Mouse (Mus musculus) hindbrain, embryonic 16.5 days (tissue): ENCODE data around the gene Hist1h2bf. TPM values are rescaled to one million over a fixed set of nuclear protein-coding genes. Genes with fewer than 3 reads are reported as not detected.
A peak's percentile ranks its signal among the peaks of the same experiment; 100 is the strongest.
"Not testable (repeated sequence)": the region's sequence is repeated elsewhere in the genome, so short reads cannot be mapped to it uniquely, and the experiment has no call there.

Source experiments
- ATAC-seq: fragments of 200-750 bp; cut with Nextera tagmentation; 2 replicates; pipeline ENCODE4 v1.8.0; 2017; ENCODE audit warnings: moderate TSS enrichment, moderate library complexity
- H3K27ac ChIP-seq: fragments of 300-500 bp; sonication (generic); 2 replicates; pipeline ENCODE4 v1.5.1; 2014; ENCODE audit warnings: low read depth, mild to moderate bottlenecking, control low read depth, low read length, moderate library complexity
- H3K27me3 ChIP-seq: fragments of 300-500 bp; sonication (generic); replicated peaks from 2 replicates; pipeline ENCODE4 v1.6.1; 2014; ENCODE audit warnings: low read length; ENCODE audit not compliant: control insufficient read depth, insufficient read depth
- H3K36me3 ChIP-seq: fragments of 300-500 bp; sonication (generic); 2 replicates; pipeline ENCODE4 v1.6.1; 2014; ENCODE audit warnings: mild to moderate bottlenecking, low read length, moderate library complexity, mixed read lengths; ENCODE audit not compliant: control insufficient read depth, insufficient read depth
- H3K4me1 ChIP-seq: fragments of 300-500 bp; sonication (generic); 2 replicates; pipeline ENCODE4 v1.6.1; 2014; ENCODE audit warnings: low read depth, low read length; ENCODE audit not compliant: control insufficient read depth, insufficient read depth
- H3K4me2 ChIP-seq: fragments of 300-500 bp; sonication (generic); 2 replicates; pipeline ENCODE4 v1.6.1; 2014; ENCODE audit warnings: mild to moderate bottlenecking, low read length, control low read depth, moderate library complexity
- H3K4me3 ChIP-seq: fragments of 300-500 bp; sonication (generic); 2 replicates; pipeline ENCODE4 v1.5.1; 2014; ENCODE audit warnings: mild to moderate bottlenecking, low read length, control low read depth, moderate library complexity
- H3K9ac ChIP-seq: fragments of 300-500 bp; sonication (generic); 2 replicates; pipeline ENCODE4 v1.6.1; 2014; ENCODE audit warnings: low read depth, mild to moderate bottlenecking, control low read depth, low read length, moderate library complexity
- H3K9me3 ChIP-seq: fragments of 300-500 bp; sonication (generic); 2 replicates; pipeline ENCODE4 v1.6.1; 2014; ENCODE audit warnings: mild to moderate bottlenecking, low read length, moderate library complexity; ENCODE audit not compliant: control insufficient read depth
- WGBS: fragments of 180-500 bp; shearing (Covaris S2); extraction: QIAGEN DNeasy Blood & Tissue Kit; methylation state at CpG from one replicate; pipeline ENCODE4 v1.1.7; 2014; 5-methylcytosine and 5-hydroxymethylcytosine counted together
- polyA plus RNA-seq: library from polyadenylated mRNA; unstranded; fragments of >200 nt; fragmentation: Nextera tagmentation; extraction: Ambion mirVana; gene quantifications from 2 replicates; pipeline ENCODE4 v1.2.1, GENCODE M21; 2015

The Hist1h2bf gene
- polyA plus RNA-seq, 1 experiment from 2014 or later = 0.44 TPM

DNA sequence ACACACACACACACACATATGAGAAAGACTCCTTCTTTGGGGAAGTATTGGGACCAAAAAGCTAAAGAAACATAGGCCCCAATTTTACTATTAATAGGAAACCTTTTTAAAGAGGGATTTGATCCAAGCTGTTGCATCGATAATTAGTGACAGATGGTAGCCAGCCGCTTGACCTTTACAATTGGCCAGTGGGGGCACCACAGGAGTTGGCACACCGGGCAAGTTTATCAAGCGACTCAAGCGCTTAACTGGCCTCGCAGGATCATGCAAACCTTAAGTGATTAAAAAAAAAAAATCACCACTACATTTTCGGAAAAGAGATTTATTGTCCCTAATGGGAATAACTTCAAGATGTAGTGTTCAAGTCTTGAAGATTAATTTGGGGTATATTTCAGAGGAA lies 18.6 kb upstream of the Hist1h2bf start:
- no peak overlapping the region for H3K4me2 ChIP-seq
- no peak overlapping the region for H3K27ac ChIP-seq
- H3K9ac ChIP-seq = no peak overlapping the region
- WGBS = 81% methylated on average over 7 of the region's 7 CpGs
- no peak overlapping the region for H3K4me3 ChIP-seq
- no peaks in the 10 kb centered on the region for H3K4me1 ChIP-seq
- H3K9me3 ChIP-seq = no peaks in the 10 kb centered on the region
- ATAC-seq = no peak
- no peaks in the 10 kb centered on the region for H3K27me3 ChIP-seq
- H3K36me3 ChIP-seq = no peaks in the 10 kb centered on the region

DNA sequence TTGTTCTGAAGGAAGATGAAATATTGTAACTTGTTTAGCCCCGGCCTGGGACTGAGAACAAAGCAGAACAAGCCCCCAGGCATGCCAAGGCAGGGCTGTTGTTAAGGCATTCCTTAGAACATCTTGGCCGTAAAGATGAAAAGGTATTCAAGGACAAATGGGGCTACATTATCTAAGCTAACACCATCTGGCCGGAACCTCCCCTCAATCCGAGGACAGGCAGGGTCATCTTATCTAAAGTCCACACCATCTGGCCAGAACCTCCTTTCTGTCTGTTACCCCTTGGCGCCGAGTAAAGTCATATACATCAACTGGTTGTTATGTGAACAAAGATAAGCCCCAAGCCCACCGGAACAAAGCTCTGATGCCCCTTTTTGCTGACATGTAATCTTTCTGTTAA lies 17.9 kb upstream of the Hist1h2bf start:
- H3K9ac ChIP-seq, H3K27ac ChIP-seq, H3K9me3 ChIP-seq, H3K4me3 ChIP-seq, H3K27me3 ChIP-seq, H3K4me1 ChIP-seq, H3K36me3 ChIP-seq, ATAC-seq, H3K4me2 ChIP-seq: not testable (repeated sequence)
- 91% methylated on average over 7 of the region's 7 CpGs for WGBS

GRCm38 (mm10) chr13:23591206-23591605 lies 17.2 kb upstream of the Hist1h2bf start:
- Histone ChIP-seq H3K4me3 (no peak overlapping the region), H3K27me3 (no peaks in the 10 kb centered on the region), H3K27ac (no peak overlapping the region), H3K9ac (no peak overlapping the region), H3K36me3 (no peaks in the 10 kb centered on the region), H3K4me2 (no peak overlapping the region), H3K4me1 (peaks cover 7% of the 10 kb centered on the region), H3K9me3 (no peaks in the 10 kb centered on the region)
- WGBS = 97% methylated on average over 7 of the region's 7 CpGs
- no peak for ATAC-seq

GRCm38 (mm10) chr13:23586940-23587225 lies 12.9 kb upstream of the Hist1h2bf start:
- 2% methylated on average over 1 of the region's 1 CpGs for WGBS

DNA sequence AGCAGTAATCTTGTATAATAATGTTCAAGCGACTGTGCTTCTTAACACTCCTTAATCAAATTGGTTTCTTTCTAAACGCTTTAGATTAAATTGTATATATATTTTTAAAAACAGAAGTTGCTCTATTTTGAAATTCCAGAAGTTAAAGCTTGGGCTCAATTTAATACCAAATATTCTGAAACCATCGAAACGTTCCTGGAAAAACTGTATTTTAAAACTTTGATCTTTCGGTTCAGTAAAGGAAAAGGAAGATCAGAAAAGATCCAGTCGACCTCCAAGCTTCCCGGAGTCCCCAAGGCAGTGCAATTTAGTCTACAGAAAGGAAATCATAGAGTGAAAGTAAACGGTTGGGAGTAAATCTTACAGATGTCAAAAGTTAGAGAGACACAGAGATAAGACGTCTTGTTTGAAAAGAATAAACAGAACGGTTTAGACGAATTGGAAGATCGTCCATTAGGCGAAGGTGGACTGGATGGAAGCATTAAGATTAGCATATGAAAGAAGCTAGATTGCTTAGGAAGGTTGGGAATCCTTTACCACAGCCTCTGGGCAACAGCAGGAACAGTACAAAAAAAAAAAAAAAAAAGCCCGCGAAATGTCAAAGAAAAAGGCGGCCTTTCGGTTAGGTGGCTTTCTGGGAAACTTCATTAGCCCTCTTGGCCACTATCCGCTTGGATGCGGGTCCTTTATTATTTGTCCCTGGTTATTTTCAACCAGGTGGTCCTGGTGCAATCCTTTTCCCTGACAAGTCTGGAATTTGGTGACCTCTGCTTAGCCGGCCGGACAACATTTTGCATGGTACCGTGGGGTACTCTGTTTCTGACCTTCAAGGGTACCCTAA lies 12.3 kb upstream of the Hist1h2bf start:
- 1% methylated on average over 22 of the region's 22 CpGs for WGBS
- H3K9me3 ChIP-seq = no peaks in the 10 kb centered on the region
- H3K27me3 ChIP-seq = no peaks in the 10 kb centered on the region
- no peaks in the 10 kb centered on the region for H3K36me3 ChIP-seq
- ATAC-seq = no peak
- H3K9ac ChIP-seq = peak overlapping the region; percentile 48
- H3K4me3 ChIP-seq = peak overlapping the region; percentile 50
- H3K4me1 ChIP-seq = peaks cover 18% of the 10 kb centered on the region
- H3K27ac ChIP-seq = peak overlapping the region; percentile 75
- H3K4me2 ChIP-seq = peak overlapping the region; percentile 66

More at GRCm38 (mm10) chr13:23586940-23587225, 12.9 kb upstream of the Hist1h2bf start:
- peaks cover 17% of the 10 kb centered on the region for H3K4me1 ChIP-seq
- no peak for ATAC-seq
- no peaks in the 10 kb centered on the region for H3K27me3 ChIP-seq
- no peaks in the 10 kb centered on the region for H3K9me3 ChIP-seq
- H3K4me3 ChIP-seq = peak overlapping the region; percentile 32
- peak overlapping the region; percentile 75 for H3K27ac ChIP-seq
- peak overlapping the region; percentile 48; the same call in 1 of the 2 replicates for H3K9ac ChIP-seq
- H3K4me2 ChIP-seq = peak overlapping the region; percentile 66
- no peaks in the 10 kb centered on the region for H3K36me3 ChIP-seq

GRCm38 (mm10) chr13:23585442-23586098 lies 11.6 kb upstream of the Hist1h2bf start:
- ATAC-seq = peak; percentile 90
- Histone ChIP-seq H3K4me3 (peak overlapping the region; percentile 50), H3K4me2 (peak overlapping the region; percentile 66), H3K9ac (peak overlapping the region; percentile 63), H3K27ac (peak overlapping the region; percentile 75), H3K4me1 (peaks cover 18% of the 10 kb centered on the region)
- not testable (repeated sequence) for H3K27me3 ChIP-seq, H3K36me3 ChIP-seq, H3K9me3 ChIP-seq
- 0% methylated on average over 21 of the region's 36 CpGs for WGBS

- Histone ChIP-seq H3K36me3 (no peaks in the 10 kb centered on the region), H3K9me3 (no peaks in the 10 kb centered on the region), H3K9ac (peak overlapping the region; percentile 63), H3K4me1 (peaks cover 18% of the 10 kb centered on the region), H3K4me3 (peak overlapping the region; percentile 50), H3K27me3 (no peaks in the 10 kb centered on the region), H3K4me2 (peak overlapping the region; percentile 66), H3K27ac (peak overlapping the region; percentile 75)
- no peak for ATAC-seq
- WGBS = under 1% methylated on average over 21 of the region's 21 CpGs
Observed at GRCm38 (mm10) chr13:23585029-23585441, 11.0 kb upstream of the Hist1h2bf start.

DNA sequence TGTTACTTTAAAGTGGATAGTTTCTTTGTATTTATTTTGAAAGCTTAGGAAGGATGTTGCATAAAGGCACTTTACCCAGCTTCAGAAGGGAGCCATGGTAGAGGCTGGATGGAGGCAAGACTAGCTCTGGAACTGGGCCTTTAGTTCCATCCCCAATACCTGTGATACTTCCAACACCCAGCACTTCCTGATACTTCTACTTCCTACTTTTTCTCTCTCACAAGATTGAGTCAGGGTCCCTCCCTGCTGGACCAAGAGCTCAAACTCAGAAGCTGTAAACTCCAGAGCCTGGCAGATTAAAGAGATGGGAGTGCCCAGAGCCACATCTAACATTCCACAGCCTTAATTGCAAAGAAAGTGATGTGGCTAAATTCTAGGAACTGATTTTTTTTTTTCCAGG lies 10.3 kb upstream of the Hist1h2bf start:
- Histone ChIP-seq H3K4me3 (peak overlapping the region; percentile 50), H3K4me2 (peak overlapping the region; percentile 66), H3K27me3 (no peaks in the 10 kb centered on the region), H3K9me3 (no peaks in the 10 kb centered on the region), H3K27ac (peak overlapping the region; percentile 55), H3K36me3 (no peaks in the 10 kb centered on the region), H3K4me1 (peaks cover 18% of the 10 kb centered on the region), H3K9ac (peak overlapping the region; percentile 14; the same call in 1 of the 2 replicates)
- ATAC-seq = no peak

GRCm38 (mm10) chr13:23583387-23584068 lies 9.5 kb upstream of the Hist1h2bf start:
- Histone ChIP-seq H3K27me3 (no peaks in the 10 kb centered on the region), H3K4me2 (no peak overlapping the region), H3K9me3 (no peaks in the 10 kb centered on the region), H3K27ac (no peak overlapping the region), H3K4me3 (no peak overlapping the region), H3K36me3 (no peaks in the 10 kb centered on the region), H3K4me1 (peaks cover 18% of the 10 kb centered on the region), H3K9ac (no peak overlapping the region)
- ATAC-seq = no peak
